Mouse (Mus musculus) MEL (cell line): ENCODE data around the gene Myg1. TPM values are rescaled to one million over a fixed set of nuclear protein-coding genes. Genes with fewer than 3 reads are reported as not detected.

Source experiments
- DNase-seq: peaks from one replicate; pipeline ENCODE4 v3.0.0; 2011; ENCODE audit warnings: low read depth, low spot score
- H3K27ac ChIP-seq: 2 replicates; pipeline ENCODE4 v1.5.1; 2012; ENCODE audit warnings: low read depth, mild to moderate bottlenecking, control low read depth, low read length, moderate library complexity; ENCODE audit not compliant: control insufficient read depth
- H3K27me3 ChIP-seq, 2 experiments: fragments of 150-350 bp in 1 of 2; sonication (generic) in 1 of 2; 2 replicates each; pipeline ENCODE4 v1.6.1; 2012; ENCODE audit warnings: low read length in 2 of 2, mild to moderate bottlenecking in 2 of 2, improper control_type of control experiment in 1 of 2, moderate library complexity in 1 of 2; ENCODE audit not compliant: insufficient read depth in 2 of 2, control insufficient read depth in 1 of 2
- H3K36me3 ChIP-seq, 2 experiments: 2 replicates each; pipeline ENCODE4 v1.6.1; 2012 to 2014; ENCODE audit warnings: low read length in 2 of 2, improper control_type of control experiment in 1 of 2, inconsistent platforms in 1 of 2, mild to moderate bottlenecking in 1 of 2; ENCODE audit not compliant: insufficient read depth in 2 of 2, control insufficient read depth in 1 of 2
- H3K4me1 ChIP-seq, 2 experiments: fragments of 150-350 bp in 1 of 2; sonication (generic) in 1 of 2; 2 replicates each; pipeline ENCODE4 v1.6.1; 2012; ENCODE audit warnings: low read length in 2 of 2, improper control_type of control experiment in 1 of 2, mild to moderate bottlenecking in 1 of 2; ENCODE audit not compliant: insufficient read depth in 2 of 2, control insufficient read depth in 1 of 2
- H3K4me3 ChIP-seq, 2 experiments: fragments of 150-350 bp in 1 of 2; sonication (generic) in 1 of 2; 2 replicates each; pipeline ENCODE4 v1.5.1; 2012; ENCODE audit warnings: low read depth in 2 of 2, low read length in 2 of 2, mild to moderate bottlenecking in 2 of 2, moderate library complexity in 2 of 2, control low read depth in 1 of 2, improper control_type of control experiment in 1 of 2; ENCODE audit not compliant: control insufficient read depth in 1 of 2, insufficient read depth in 1 of 2
- H3K79me2 ChIP-seq: 2 replicates; pipeline ENCODE4 v1.6.1; 2012; ENCODE audit warnings: mild to moderate bottlenecking, low read length, moderate library complexity; ENCODE audit not compliant: control insufficient read depth, poor library complexity, insufficient read depth
- H3K9ac ChIP-seq: 2 replicates; pipeline ENCODE4 v1.6.1; 2012; ENCODE audit warnings: low read depth, mild to moderate bottlenecking, control low read depth, low read length, moderate library complexity; ENCODE audit not compliant: control insufficient read depth, poor library complexity, severe bottlenecking
- H3K9me3 ChIP-seq: fragments of 150-350 bp; sonication (generic); replicated peaks from 2 replicates; pipeline ENCODE4 v1.6.1; 2012; ENCODE audit warnings: mild to moderate bottlenecking, low read length, improper control_type of control experiment, moderate library complexity; ENCODE audit not compliant: insufficient read depth
- BHLHE40 ChIP-seq: IDR thresholded peaks from 2 replicates; pipeline ENCODE4 v1.6.1; 2012; ENCODE audit warnings: low read depth, mild to moderate bottlenecking, inconsistent platforms, low read length, improper control_type of control experiment, borderline replicate concordance
- CHD2 ChIP-seq: IDR thresholded peaks from 2 replicates; pipeline ENCODE4 v1.6.1; 2011; ENCODE audit warnings: low read length, improper control_type of control experiment
- CTCF ChIP-seq, 3 experiments: IDR thresholded peaks in 2 of 3; conservative IDR thresholded peaks in 1 of 3; 2 replicates each; pipeline ENCODE4 v1.5.1; 2011 to 2012; ENCODE audit warnings: low read length in 3 of 3, low read depth in 2 of 3, mild to moderate bottlenecking in 2 of 3, improper control_type of control experiment in 1 of 3, inconsistent platforms in 1 of 3, mixed read lengths in 1 of 3, moderate library complexity in 1 of 3; ENCODE audit not compliant: control insufficient read depth in 1 of 3, insufficient read depth in 1 of 3, poor library complexity in 1 of 3, severe bottlenecking in 1 of 3
- ELF1 ChIP-seq: IDR thresholded peaks from 2 replicates; pipeline ENCODE4 v1.6.1; 2014; ENCODE audit warnings: low read depth, mild to moderate bottlenecking, inconsistent platforms, low read length, improper control_type of control experiment, moderate library complexity
- EP300 ChIP-seq, 2 experiments: IDR thresholded peaks; 2 replicates each; pipeline ENCODE4 v1.6.1; 2011; ENCODE audit warnings: improper control_type of control experiment in 2 of 2, low read length in 2 of 2, low read depth in 1 of 2, mild to moderate bottlenecking in 1 of 2
- GATA1 ChIP-seq: IDR thresholded peaks from 2 replicates; pipeline ENCODE4 v1.6.1; 2011; ENCODE audit warnings: low read depth, low read length, improper control_type of control experiment
- HCFC1 ChIP-seq: IDR thresholded peaks from 2 replicates; pipeline ENCODE4 v1.6.1; 2012; ENCODE audit warnings: low read depth, mild to moderate bottlenecking, inconsistent platforms, low read length, improper control_type of control experiment, moderate library complexity
- JUND ChIP-seq: IDR thresholded peaks from 2 replicates; pipeline ENCODE4 v1.6.1; 2011; ENCODE audit warnings: low read depth, mild to moderate bottlenecking, improper control_type of control experiment, low read length
- MAX ChIP-seq: IDR thresholded peaks from 2 replicates; pipeline ENCODE4 v1.6.1; 2011; ENCODE audit warnings: low read length, improper control_type of control experiment
- MAZ ChIP-seq: IDR thresholded peaks from 2 replicates; pipeline ENCODE4 v1.6.1; 2012; ENCODE audit warnings: low read depth, mild to moderate bottlenecking, inconsistent platforms, low read length, improper control_type of control experiment
- MXI1 ChIP-seq: IDR thresholded peaks from 2 replicates; pipeline ENCODE4 v1.6.1; 2011; ENCODE audit warnings: mild to moderate bottlenecking, low read depth, low read length, improper control_type of control experiment
- MYB ChIP-seq: IDR thresholded peaks from 2 replicates; pipeline ENCODE4 v1.6.1; 2011; ENCODE audit warnings: mild to moderate bottlenecking, low read depth, low read length, improper control_type of control experiment
- MYC ChIP-seq: IDR thresholded peaks from 2 replicates; pipeline ENCODE4 v1.6.1; 2011; ENCODE audit warnings: low read depth, mild to moderate bottlenecking, low read length, improper control_type of control experiment, moderate library complexity
- NRF1 ChIP-seq: IDR thresholded peaks from 2 replicates; pipeline ENCODE4 v1.6.1; 2014; ENCODE audit warnings: low read depth, mild to moderate bottlenecking, inconsistent platforms, low read length, improper control_type of control experiment, moderate library complexity; ENCODE audit not compliant: poor library complexity, insufficient read depth, severe bottlenecking
- POLR2A ChIP-seq, 2 experiments: IDR thresholded peaks; 2 replicates each; pipeline ENCODE4 v1.6.1; 2011 to 2012; ENCODE audit warnings: low read length in 2 of 2, mild to moderate bottlenecking in 2 of 2, control low read depth in 1 of 2, improper control_type of control experiment in 1 of 2, low read depth in 1 of 2, moderate library complexity in 1 of 2; ENCODE audit not compliant: control insufficient read depth in 1 of 2, insufficient read depth in 1 of 2, poor library complexity in 1 of 2
- RAD21 ChIP-seq: IDR thresholded peaks from 2 replicates; pipeline ENCODE4 v1.6.1; 2011; ENCODE audit warnings: mild to moderate bottlenecking, low read depth, low read length, improper control_type of control experiment
- RCOR1 ChIP-seq: IDR thresholded peaks from 2 replicates; pipeline ENCODE4 v1.6.1; 2012; ENCODE audit warnings: low read depth, mild to moderate bottlenecking, inconsistent platforms, low read length, improper control_type of control experiment
- SIN3A ChIP-seq: IDR thresholded peaks from 2 replicates; pipeline ENCODE4 v1.6.1; 2012; ENCODE audit warnings: low read length, improper control_type of control experiment, inconsistent platforms
- SMC3 ChIP-seq: IDR thresholded peaks from 2 replicates; pipeline ENCODE4 v1.6.1; 2011; ENCODE audit warnings: low read depth, low read length, improper control_type of control experiment
- TAL1 ChIP-seq: IDR thresholded peaks from 2 replicates; pipeline ENCODE4 v1.6.1; 2012; ENCODE audit warnings: mild to moderate bottlenecking, inconsistent platforms, low read length, moderate library complexity, mixed read lengths
- TCF12 ChIP-seq: IDR thresholded peaks from 2 replicates; pipeline ENCODE4 v1.6.1; 2014; ENCODE audit warnings: low read depth, mild to moderate bottlenecking, inconsistent platforms, low read length, improper control_type of control experiment, moderate library complexity
- ZC3H11A ChIP-seq: IDR thresholded peaks from 2 replicates; pipeline ENCODE4 v1.6.1; 2012; ENCODE audit warnings: low read depth, mild to moderate bottlenecking, inconsistent platforms, low read length, improper control_type of control experiment
- ZKSCAN1 ChIP-seq: IDR thresholded peaks from 2 replicates; pipeline ENCODE4 v1.6.1; 2012; ENCODE audit warnings: low read depth, mild to moderate bottlenecking, inconsistent platforms, low read length, improper control_type of control experiment, moderate library complexity
- ZNF384 ChIP-seq: IDR thresholded peaks from 2 replicates; pipeline ENCODE4 v1.6.1; 2012; ENCODE audit warnings: low read depth, mild to moderate bottlenecking, inconsistent platforms, low read length, improper control_type of control experiment
- polyA plus RNA-seq, 2 experiments: library from polyadenylated mRNA; stranded (reverse) in 1 of 2; unstranded in 1 of 2; fragments of >175 nt in 1 of 2; fragments of >200 nt in 1 of 2; gene quantifications; 2 replicates each; pipeline versions ENCODE4 v1.2.1 to v1.2.4; 2012; ENCODE audit warnings: low replicate concordance in 2 of 2, low read depth in 1 of 2; ENCODE audit not compliant: insufficient read length in 2 of 2, insufficient read depth in 1 of 2, missing spikeins in 1 of 2
- total RNA-seq: library from RNA; depleted of rRNA; stranded (reverse); fragments of 300-350 nt; gene quantifications from 2 replicates; pipeline ENCODE4 v1.2.3, GENCODE M21; 2012

Gene Myg1
- total and polyA plus RNA-seq, 3 experiments, result 135 to 292 (median 140) TPM

- H3K36me3 ChIP-seq, result peaks cover 0 to 11% of the 10 kb centered on the region in 2 experiments; a peak in 2 of 4 replicates
- H3K9ac ChIP-seq, result no peak overlapping the region
- H3K27ac ChIP-seq, result no peak overlapping the region
- DNase-seq, result peak; percentile 89
- TF ChIP-seq TAL1, result no peak
- TF ChIP-seq SMC3, result peak; percentile 85
- no peak for TF ChIP-seq MAZ
- TF ChIP-seq CHD2, result no peak
- TF ChIP-seq CTCF (IDR thresholded peaks at IDR 0.05 in 2 of 3, conservative IDR thresholded peaks at IDR 0.05 in 1 of 3; ENCODE audit: control insufficient read depth in 1 of 3, insufficient read depth in 1 of 3, low read depth in 2 of 3, low read length in 3 of 3, poor library complexity in 1 of 3, severe bottlenecking in 1 of 3), result peak; percentile 70 to 90 (median 80)
- peak; percentile 47; the same call in 1 of the 2 replicates for TF ChIP-seq MXI1
- TF ChIP-seq MYC, result peak; percentile 44; the same call in 1 of the 2 replicates
- TF ChIP-seq MAX, result peak; percentile 56; the same call in 1 of the 2 replicates
- no peak for TF ChIP-seq ZKSCAN1
- no peak for TF ChIP-seq MYB
- TF ChIP-seq POLR2A (IDR thresholded peaks at IDR 0.05; ENCODE audit: control insufficient read depth in 1 of 2, insufficient read depth in 1 of 2, low read depth in 1 of 2, low read length in 2 of 2, poor library complexity in 1 of 2), result no peak
- peak; percentile 53 for TF ChIP-seq RAD21
- peak; percentile 56 for TF ChIP-seq SIN3A
- no peak for TF ChIP-seq GATA1
- 0 out of 2 replicates have a peak, but pooled peaks have one; percentile 12 for TF ChIP-seq TCF12
- TF ChIP-seq ZC3H11A, result peak; percentile 51
- TF ChIP-seq ZNF384, result 0 out of 2 replicates have a peak, but pooled peaks have one; percentile 17
- TF ChIP-seq ELF1, result 0 out of 2 replicates have a peak, but pooled peaks have one; percentile 24
- TF ChIP-seq HCFC1, result no peak
- TF ChIP-seq BHLHE40, result 0 out of 2 replicates have a peak, but pooled peaks have one; percentile 25
- no peak for TF ChIP-seq EP300 (IDR thresholded peaks at IDR 0.05; ENCODE audit: low read depth in 1 of 2, low read length in 2 of 2)
- TF ChIP-seq NRF1, result no peak
- TF ChIP-seq JUND, result no peak
- TF ChIP-seq RCOR1, result no peak
- no peaks in the 10 kb centered on the region for H3K79me2 ChIP-seq
- no peak overlapping the region for H3K4me3 ChIP-seq
- no peaks in the 10 kb centered on the region for H3K27me3 ChIP-seq
- H3K4me1 ChIP-seq, result no peaks in the 10 kb centered on the region
- H3K9me3 ChIP-seq, result no peaks in the 10 kb centered on the region
Observed at GRCm38 (mm10) chr15:102341580-102341979, 10.1 kb downstream of the Myg1 start.
